Mouse (Mus musculus) megakaryocyte-erythroid progenitor cell, adult 5 weeks (primary cell): Measurements from ENCODE around the gene Arl16. TPM values are rescaled to one million over a fixed set of nuclear protein-coding genes. Genes with fewer than 3 reads are reported as not detected.

Experiments
- polyA plus RNA-seq: library from polyadenylated mRNA; stranded (reverse); fragments of >175 nt; gene quantifications from 2 replicates; pipeline ENCODE4 v1.2.3, GENCODE M21; 2012

Gene Arl16
- 22.3 and 23.4 TPM in 2 replicates for polyA plus RNA-seq

GRCm38 (mm10) chr11:120467051-120467735 is at the start of gene Arl16:
TSS of gene Arl16 (minus strand) at chr11:120467607.

GRCm38 (mm10) chr11:120491317-120492023 is 24.1 kb upstream of the Arl16 start, which contains the start of gene Slc25a10:
TSS of gene Slc25a10 (plus strand) at chr11:120491840.

GRCm38 (mm10) chr11:120484265-120484981 is 17.0 kb upstream of the Arl16 start, which contains the start of gene Mrpl12:
TSS of gene Mrpl12 (plus strand) at chr11:120484613.

GRCm38 (mm10) chr11:120457772-120458751 is 9.3 kb downstream of the Arl16 start, which contains the start of the genes Oxld1 and Ccdc137:
TSS of gene Oxld1 (minus strand) at chr11:120458068.
TSS of gene Ccdc137 (plus strand) at chr11:120458115.

GRCm38 (mm10) chr11:120453306-120453705 is 14.1 kb downstream of the Arl16 start, which contains the start of gene Pde6g:
TSS of gene Pde6g (minus strand) at chr11:120453500.

GRCm38 (mm10) chr11:120442344-120442743 is 25.1 kb downstream of the Arl16 start, which contains the start of gene Tspan10:
TSS of gene Tspan10 (plus strand) at chr11:120442644.

GRCm38 (mm10) chr11:120437152-120437856 is 30.1 kb downstream of the Arl16 start, which contains the start of gene Nploc4:
TSS of gene Nploc4 (minus strand) at chr11:120437708.

Other genes starting within 250 kb of the Arl16 start
- 45.0 and 61.7 TPM in 2 replicates for gene Bahcc1, start 234.7 kb downstream of the Arl16 start, polyA plus RNA-seq
- gene Actg1, start 119.1 kb downstream of the Arl16 start, polyA plus RNA-seq: 934 and 983 TPM in 2 replicates
- not detected in 2 replicates for gene Fscn2, start 106.1 kb downstream of the Arl16 start, polyA plus RNA-seq
- gene Faap100, start 88.8 kb downstream of the Arl16 start, polyA plus RNA-seq: 32.5 and 33.7 TPM in 2 replicates
- gene Nploc4, start 29.9 kb downstream of the Arl16 start, polyA plus RNA-seq: 48.3 and 52.9 TPM in 2 replicates
- gene Tspan10, start 25.0 kb downstream of the Arl16 start, polyA plus RNA-seq: 0.06 and 0.08 TPM in 2 replicates
- gene Pde6g, start 14.1 kb downstream of the Arl16 start, polyA plus RNA-seq: 0.02 TPM in 1 of 2 replicates, not detected in the other
- gene Oxld1, start 9.5 kb downstream of the Arl16 start, polyA plus RNA-seq: 9.0 and 9.9 TPM in 2 replicates
- 31.2 and 32.6 TPM in 2 replicates for gene Ccdc137, start 9.5 kb downstream of the Arl16 start, polyA plus RNA-seq
- gene Mrpl12, start 17.0 kb upstream of the Arl16 start, polyA plus RNA-seq: 467 and 483 TPM in 2 replicates
- 47.2 and 58.4 TPM in 2 replicates for gene Slc25a10, start 24.2 kb upstream of the Arl16 start, polyA plus RNA-seq
- gene Gcgr, start 63.1 kb upstream of the Arl16 start, polyA plus RNA-seq: not detected in 2 replicates
- 170 and 188 TPM in 2 replicates for gene Mcrip1, start 82.1 kb upstream of the Arl16 start, polyA plus RNA-seq
- gene Ppp1r27, start 83.5 kb upstream of the Arl16 start, polyA plus RNA-seq: 0.24 TPM in 1 of 2 replicates, not detected in the other
- gene P4hb, start 105.6 kb upstream of the Arl16 start, polyA plus RNA-seq: 1,164 and 1,680 TPM in 2 replicates
- gene Arhgdia, start 114.0 kb upstream of the Arl16 start, polyA plus RNA-seq: 1,098 and 1,284 TPM in 2 replicates
- 339 and 360 TPM in 2 replicates for gene Alyref, start 130.8 kb upstream of the Arl16 start, polyA plus RNA-seq
- gene Anapc11, start 130.8 kb upstream of the Arl16 start, polyA plus RNA-seq: 111 and 156 TPM in 2 replicates
- gene Npb, start 140.9 kb upstream of the Arl16 start, polyA plus RNA-seq: 1.6 and 2.9 TPM in 2 replicates
- gene Pcyt2, start 150.3 kb upstream of the Arl16 start, polyA plus RNA-seq: 93.8 and 116 TPM in 2 replicates
- gene Sirt7, start 157.6 kb upstream of the Arl16 start, polyA plus RNA-seq: 246 and 280 TPM in 2 replicates
- 51.4 and 66.1 TPM in 2 replicates for gene Mafg, start 166.0 kb upstream of the Arl16 start, polyA plus RNA-seq
- gene Pycr1, start 176.2 kb upstream of the Arl16 start, polyA plus RNA-seq: 1.2 and 1.5 TPM in 2 replicates
- gene Myadml2, start 180.6 kb upstream of the Arl16 start, polyA plus RNA-seq: 0.05 TPM in 1 of 2 replicates, not detected in the other
- 0.17 and 0.18 TPM in 2 replicates for gene Notum, start 193.6 kb upstream of the Arl16 start, polyA plus RNA-seq
- 360 and 376 TPM in 2 replicates for gene Aspscr1, start 205.4 kb upstream of the Arl16 start, polyA plus RNA-seq
- 97.1 and 99.7 TPM in 2 replicates for gene Cenpx, start 246.1 kb upstream of the Arl16 start, polyA plus RNA-seq
- 59.1 and 87.9 TPM in 2 replicates for gene Lrrc45, start 246.3 kb upstream of the Arl16 start, polyA plus RNA-seq